Mouse (Mus musculus) heart, embryonic 13.5 days (tissue): ENCODE data around the gene Serf2. TPM values are rescaled to one million over a fixed set of nuclear protein-coding genes. Genes with fewer than 3 reads are reported as not detected.
A peak's percentile ranks its signal among the peaks of the same experiment; 100 is the strongest.

ENCODE experiments used
- ATAC-seq: fragments of 200-750 bp; cut with Nextera tagmentation; 2 replicates; pipeline ENCODE4 v1.8.0; 2017; ENCODE audit warnings: moderate TSS enrichment; ENCODE audit not compliant: insufficient number of reproducible peaks, low FRiP score, low TSS enrichment; ENCODE audit errors: extremely low read depth
- H3K27ac ChIP-seq: fragments of 300-500 bp; sonication (generic); replicated peaks from 2 replicates; pipeline ENCODE4 v1.5.1; 2015; ENCODE audit warnings: moderate library complexity, mild to moderate bottlenecking, inconsistent platforms
- H3K27me3 ChIP-seq: fragments of 300-500 bp; sonication (generic); replicated peaks from 2 replicates; pipeline ENCODE4 v1.6.1; 2015; ENCODE audit warnings: mild to moderate bottlenecking, inconsistent platforms
- H3K36me3 ChIP-seq: fragments of 300-500 bp; sonication (generic); 2 replicates; pipeline ENCODE4 v1.6.1; 2015; ENCODE audit warnings: mild to moderate bottlenecking, inconsistent platforms
- H3K4me1 ChIP-seq: fragments of 300-500 bp; sonication (generic); 2 replicates; pipeline ENCODE4 v1.6.1; 2015; ENCODE audit warnings: inconsistent platforms
- H3K4me2 ChIP-seq: fragments of 300-500 bp; sonication (generic); 2 replicates; pipeline ENCODE4 v1.6.1; 2015; ENCODE audit warnings: inconsistent platforms, mild to moderate bottlenecking, moderate library complexity
- H3K4me3 ChIP-seq: fragments of 300-500 bp; sonication (generic); 2 replicates; pipeline ENCODE4 v1.5.1; 2015; ENCODE audit warnings: moderate library complexity, mild to moderate bottlenecking, inconsistent platforms
- H3K9ac ChIP-seq: fragments of 300-500 bp; sonication (generic); 2 replicates; pipeline ENCODE4 v1.6.1; 2015; ENCODE audit warnings: inconsistent platforms, mild to moderate bottlenecking, moderate library complexity
- H3K9me3 ChIP-seq: fragments of 300-500 bp; sonication (generic); 2 replicates; pipeline ENCODE4 v1.6.1; 2016; ENCODE audit warnings: inconsistent platforms
- WGBS: fragments of 180-500 bp; shearing (Covaris S2); methylation state at CpG from one replicate; pipeline ENCODE4 v1.1.7; 2015; ENCODE audit warnings: mixed read lengths; 5-methylcytosine and 5-hydroxymethylcytosine counted together
- microRNA-seq: library from miRNA; unstranded; fragments of <30 nt; microRNA quantifications from one replicate; pipeline ENCODE4, GENCODE M21; 2016
- polyA plus RNA-seq: library from polyadenylated mRNA; unstranded; fragments of >200 nt; fragmentation: Nextera tagmentation; extraction: Ambion mirVana; gene quantifications from 2 replicates; pipeline ENCODE4 v1.2.1, GENCODE M21; 2015

The Serf2 gene
- polyA plus RNA-seq, 1 experiment from 2014 or later, result 522 TPM

DNA sequence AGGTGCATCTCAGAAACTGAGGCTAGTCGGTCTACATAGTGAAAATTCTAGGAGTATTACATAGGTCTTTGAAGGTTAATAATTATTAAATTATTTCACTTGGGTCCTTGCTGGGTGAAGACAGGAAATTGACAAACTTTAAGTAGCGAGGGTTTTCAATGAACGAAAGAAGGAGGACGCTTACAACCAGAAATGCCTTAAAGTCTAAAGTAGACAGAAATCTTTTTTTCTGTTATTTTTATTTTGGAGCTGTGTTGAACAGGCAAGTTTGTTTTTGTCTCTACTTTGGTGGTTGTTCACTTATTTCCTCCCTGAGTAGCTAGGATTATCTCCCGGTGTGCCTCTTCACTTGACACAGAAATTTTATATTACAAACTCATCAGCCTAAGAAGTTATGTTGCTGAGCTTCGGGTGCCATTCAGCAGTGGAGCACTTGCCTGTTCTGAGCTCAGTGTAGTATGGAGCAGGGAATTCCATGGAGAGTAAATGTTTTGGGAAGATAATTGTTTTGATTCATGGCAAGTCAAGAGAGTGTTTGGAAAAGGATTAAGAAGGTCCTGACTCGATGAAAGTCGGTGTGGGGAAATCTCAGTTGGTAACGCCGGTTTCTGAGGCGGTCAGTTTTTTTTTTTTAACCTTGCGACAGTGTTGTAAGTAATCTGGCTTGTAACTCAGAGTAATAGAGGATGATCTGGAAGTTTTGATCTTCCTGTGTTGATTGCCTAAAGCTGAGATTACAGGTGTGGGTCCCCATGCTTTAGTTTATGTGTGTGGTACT lies 58.4 kb downstream of the Serf2 start:
- H3K36me3 ChIP-seq, result peaks cover 29% of the 10 kb centered on the region
- 14% methylated on average over 12 of the region's 12 CpGs for WGBS
- H3K9me3 ChIP-seq, result no peaks in the 10 kb centered on the region
- peaks cover 22% of the 10 kb centered on the region for H3K4me1 ChIP-seq
- no peaks in the 10 kb centered on the region for H3K27me3 ChIP-seq
- H3K27ac ChIP-seq, result no peak overlapping the region
- H3K4me2 ChIP-seq, result peak overlapping the region; percentile 74
- H3K9ac ChIP-seq, result peak overlapping the region; percentile 86
- peak overlapping the region; percentile 70 for H3K4me3 ChIP-seq
- no peak for ATAC-seq

Small RNAs within 50 kb of the gene (microRNA-seq; reads per million reads assigned to microRNA genes)
- gene Gm22953, result not detected

Other genes with a start within 250 kb of the Serf2 start
- gene Trp53bp1, start 177.8 kb upstream of the Serf2 start, polyA plus RNA-seq, result 44.5 and 44.6 TPM in 2 replicates
- gene Map1a, start 159.6 kb upstream of the Serf2 start, polyA plus RNA-seq, result 3.8 and 4.7 TPM in 2 replicates
- 9.9 TPM in 2 replicates for gene Ppip5k1, start 93.8 kb upstream of the Serf2 start, polyA plus RNA-seq
- 0.37 and 0.47 TPM in 2 replicates for gene Ckmt1, start 91.5 kb upstream of the Serf2 start, polyA plus RNA-seq
- gene Strc, start 62.0 kb upstream of the Serf2 start, polyA plus RNA-seq, result not detected in 2 replicates
- gene Pdia3, start 35.4 kb upstream of the Serf2 start, polyA plus RNA-seq, result 524 and 560 TPM in 2 replicates
- 2.2 and 2.7 TPM in 2 replicates for gene Catsper2, start 35.4 kb upstream of the Serf2 start, polyA plus RNA-seq
- gene Ell3, start 4.9 kb upstream of the Serf2 start, polyA plus RNA-seq, result 1.4 and 1.6 TPM in 2 replicates
- gene Hypk, start 4.1 kb downstream of the Serf2 start, polyA plus RNA-seq, result 96.3 and 106 TPM in 2 replicates
- 0.07 and 0.13 TPM in 2 replicates for gene Serinc4, start 7.6 kb downstream of the Serf2 start, polyA plus RNA-seq
- 39.7 and 42.0 TPM in 2 replicates for gene Mfap1b, start 24.9 kb downstream of the Serf2 start, polyA plus RNA-seq
- gene Mfap1a, start 57.5 kb downstream of the Serf2 start, polyA plus RNA-seq, result 16.3 and 20.6 TPM in 2 replicates
- 5.1 and 7.0 TPM in 2 replicates for gene Wdr76, start 57.5 kb downstream of the Serf2 start, polyA plus RNA-seq